Mouse (Mus musculus): ENCODE measurements around the gene Tns1.

DNA sequence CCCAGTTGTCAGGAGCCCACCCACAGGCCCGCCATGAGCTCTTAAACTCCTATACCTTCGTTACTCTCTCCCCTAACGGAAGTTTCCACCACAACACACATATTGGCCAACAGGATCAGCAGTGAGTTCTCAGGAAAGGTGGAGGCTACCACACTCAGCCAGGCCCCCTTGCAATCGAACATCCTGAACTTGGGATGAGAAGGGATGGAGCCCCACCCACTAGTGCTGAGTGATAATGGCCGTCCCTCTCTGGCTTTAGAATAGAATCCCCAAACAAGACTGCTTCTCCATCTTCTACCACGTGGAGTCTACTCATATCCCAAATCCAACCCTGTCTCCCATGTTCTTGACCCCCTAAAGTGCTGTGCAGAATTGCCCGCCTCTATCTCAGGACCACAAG, 131.0 kb downstream of the Tns1 start:
- no peak for TF ChIP-seq CTCF (IDR thresholded peaks at IDR 0.05)
- TF ChIP-seq EP300 (IDR thresholded peaks at IDR 0.05) = no peak

Data from lung, postnatal 0 days (tissue).